Mouse (Mus musculus) cerebellum, adult 2 months (tissue): Measurements from ENCODE around the gene Hsd3b5.
"Not testable (repeated sequence)": the region's sequence is repeated elsewhere in the genome, so short reads cannot be mapped to it uniquely, and the experiment has no call there.

Source experiments
- CTCF ChIP-seq: fragments of 200-500 bp; IDR thresholded peaks from 2 replicates; pipeline ENCODE4 v1.5.1; 2011; ENCODE audit warnings: low read depth, mild to moderate bottlenecking, control low read depth, low read length, moderate library complexity, borderline replicate concordance; ENCODE audit not compliant: insufficient read depth
- POLR2A ChIP-seq: fragments of 200-500 bp; IDR thresholded peaks from 2 replicates; pipeline ENCODE4 v1.6.1; 2011; ENCODE audit warnings: low read length, control low read depth, borderline replicate concordance; ENCODE audit not compliant: insufficient read depth

DNA sequence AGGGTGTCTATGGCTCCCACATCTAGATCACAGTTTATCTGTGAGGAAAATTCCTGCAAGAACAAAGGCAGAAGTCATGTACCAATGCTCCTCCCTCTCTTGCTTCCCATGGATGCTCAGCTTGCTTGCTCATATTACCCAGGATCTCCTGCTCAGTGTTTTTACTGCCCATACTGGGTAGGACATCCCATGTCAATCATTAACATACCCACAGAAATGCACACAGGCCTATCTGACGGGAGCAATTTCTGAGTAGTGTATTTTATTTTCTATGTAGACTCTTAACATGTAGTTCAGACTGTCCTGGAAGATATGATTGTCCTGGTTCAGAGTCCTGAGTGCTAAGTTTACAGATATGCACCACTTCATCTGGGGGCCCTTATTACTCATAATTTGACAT, 47.9 kb downstream of the Hsd3b5 start:
- not testable (repeated sequence) for TF ChIP-seq POLR2A, CTCF
